8 mouse cellular contexts compared by ENCODE assay signal in genomic region chr9:122886372-122887179, GRCm38 (mm10). TPM values are rescaled to one million over a fixed set of nuclear protein-coding genes. Genes with fewer than 3 reads are reported as not detected.
DNase-seq lines count a peak whose midpoint lies in the region; ATAC-seq and TF ChIP-seq lines count a peak whose summit lies in the region.

No protein-coding gene starts in this region.

- peaks cover 5 to 32% of the 10 kb centered on the region in 2 experiments for H3K36me3 ChIP-seq in CH12.LX (replicated peaks in 1 of 2; ENCODE audit: control insufficient read depth in 1 of 2, insufficient read depth in 1 of 2, low read length in 1 of 2)
- H3K36me3 ChIP-seq in forebrain, embryonic 12.5 days (replicated peaks): no peaks in the 10 kb centered on the region; the same call in 1 of the 2 replicates
- no peaks in the 10 kb centered on the region; the same call in 1 of the 2 replicates for H3K36me3 ChIP-seq in heart, embryonic 15.5 days
- no peaks in the 10 kb centered on the region for H3K36me3 ChIP-seq in liver, embryonic 13.5 days
- H3K36me3 ChIP-seq in stomach, embryonic 14.5 days (ENCODE audit: control insufficient read depth, insufficient read depth, low read length): no peaks in the 10 kb centered on the region

- H3K79me2 ChIP-seq in CH12.LX (replicated peaks; ENCODE audit: control insufficient read depth, extremely low read depth, insufficient read depth, poor library complexity, severe bottlenecking): no peaks in the 10 kb centered on the region

- peak overlapping the region; percentile 78 for H3K9ac ChIP-seq in CH12.LX (ENCODE audit: insufficient read depth, low read depth)
- H3K9ac ChIP-seq in forebrain, embryonic 12.5 days: peak overlapping the region; percentile 63
- peak overlapping the region; percentile 73 for H3K9ac ChIP-seq in heart, embryonic 15.5 days
- peak overlapping the region; percentile 78 for H3K9ac ChIP-seq in liver, embryonic 13.5 days
- H3K9ac ChIP-seq in stomach, embryonic 14.5 days (replicated peaks; ENCODE audit: low read depth, low read length): peak overlapping the region; percentile 69

- in situ Hi-C loops in CH12.LX (cut with MboI; ENCODE audit: low pct_ligation_motif_present, low pct_unique_long_range_greater_than_20kb, low sequenced_read_pairs): no loop called here

- dilution Hi-C loops in CH12.LX (cut with MboI; ENCODE audit: extremely low pct_ligation_motif_present, extremely low pct_unique_long_range_greater_than_20kb, low sequenced_read_pairs): no loop called here

- DNase-seq in CH12.LX (ENCODE audit: extremely low read depth): peak; percentile 88
- peak; percentile 37 for DNase-seq in c-Kit-positive CD71-positive TER-119-positive erythroid progenitor cells, embryonic 14.5 days (ENCODE audit: low spot score)
- DNase-seq in kidney, postnatal 14 days: peak; percentile 81
- no peak for DNase-seq in liver, embryonic 13.5 days
- DNase-seq in natural killer cell, adult 2 months (ENCODE audit: low spot score in 2 of 2): peak; percentile 57 to 64

- no peak for TF ChIP-seq CTCF in CH12.LX (conservative IDR thresholded peaks at IDR 0.05 in 1 of 2, IDR thresholded peaks at IDR 0.05 in 1 of 2; ENCODE audit: low read depth in 2 of 2, low read length in 2 of 2)

- 7% methylated on average over 54 of the region's 54 CpGs for WGBS in forebrain, embryonic 12.5 days
- 6% methylated on average over 54 of the region's 54 CpGs for WGBS in heart, embryonic 15.5 days
- 8% methylated on average over 54 of the region's 54 CpGs for WGBS in liver, embryonic 13.5 days (ENCODE audit: insufficient replicate concordance)
- 7% methylated on average over 54 of the region's 54 CpGs for WGBS in stomach, embryonic 14.5 days

- no peak for TF ChIP-seq RAD21 in CH12.LX (IDR thresholded peaks at IDR 0.05; ENCODE audit: low read depth, low read length)

- TF ChIP-seq EP300 in CH12.LX (IDR thresholded peaks at IDR 0.05; ENCODE audit: low read length): no peak

- H3K27me3 ChIP-seq in CH12.LX (replicated peaks): peaks cover 6% of the 10 kb centered on the region
- 0 out of 2 replicates have a peak, but pooled peaks cover 4% of the 10 kb centered on the region for H3K27me3 ChIP-seq in forebrain, embryonic 12.5 days
- H3K27me3 ChIP-seq in heart, embryonic 15.5 days: no peaks in the 10 kb centered on the region; the same call in 1 of the 2 replicates
- no peaks in the 10 kb centered on the region for H3K27me3 ChIP-seq in liver, embryonic 13.5 days
- H3K27me3 ChIP-seq in stomach, embryonic 14.5 days (ENCODE audit: control insufficient read depth, insufficient read depth, low read length): no peaks in the 10 kb centered on the region

- no peak overlapping the region for H3K27ac ChIP-seq in CH12.LX (ENCODE audit: insufficient read depth, low read depth)
- H3K27ac ChIP-seq in forebrain, embryonic 12.5 days: no peak overlapping the region
- H3K27ac ChIP-seq in heart, embryonic 15.5 days: no peak overlapping the region
- H3K27ac ChIP-seq in liver, embryonic 13.5 days: no peak overlapping the region
- no peak overlapping the region for H3K27ac ChIP-seq in stomach, embryonic 14.5 days (ENCODE audit: low read length)

- peak; percentile 85 for TF ChIP-seq POLR2A in CH12.LX (IDR thresholded peaks at IDR 0.05; ENCODE audit: low read depth, low read length)

- peaks cover 16% of the 10 kb centered on the region for H3K9me3 ChIP-seq in CH12.LX (replicated peaks; ENCODE audit: low read length)
- no peaks in the 10 kb centered on the region for H3K9me3 ChIP-seq in forebrain, embryonic 12.5 days
- H3K9me3 ChIP-seq in heart, embryonic 15.5 days (replicated peaks): no peaks in the 10 kb centered on the region
- H3K9me3 ChIP-seq in liver, embryonic 13.5 days (replicated peaks): no peaks in the 10 kb centered on the region
- H3K9me3 ChIP-seq in stomach, embryonic 14.5 days (ENCODE audit: control insufficient read depth, low read depth, low read length): no peaks in the 10 kb centered on the region; the same call in 1 of the 2 replicates

- H3K4me3 ChIP-seq in CH12.LX (replicated peaks in 1 of 3; ENCODE audit: low read depth in 2 of 3, low read length in 2 of 3, poor library complexity in 1 of 3): peak overlapping the region; percentile 80 to 92 (median 89)
- H3K4me3 ChIP-seq in forebrain, embryonic 12.5 days (replicated peaks): peak overlapping the region; percentile 75
- H3K4me3 ChIP-seq in heart, embryonic 15.5 days: peak overlapping the region; percentile 73
- peak overlapping the region; percentile 72 for H3K4me3 ChIP-seq in liver, embryonic 13.5 days (replicated peaks)
- peak overlapping the region; percentile 56 for H3K4me3 ChIP-seq in stomach, embryonic 14.5 days (ENCODE audit: low read depth, low read length)

- peaks cover 3 to 15% of the 10 kb centered on the region in 2 experiments; a peak in 3 of 4 replicates for H3K4me1 ChIP-seq in CH12.LX (ENCODE audit: control insufficient read depth in 1 of 2, insufficient read depth in 2 of 2)
- peaks cover 13% of the 10 kb centered on the region for H3K4me1 ChIP-seq in forebrain, embryonic 12.5 days
- H3K4me1 ChIP-seq in heart, embryonic 15.5 days (replicated peaks): no peaks in the 10 kb centered on the region; the same call in 1 of the 2 replicates
- peaks cover 4% of the 10 kb centered on the region; the same call in 1 of the 2 replicates for H3K4me1 ChIP-seq in liver, embryonic 13.5 days (replicated peaks)
- H3K4me1 ChIP-seq in stomach, embryonic 14.5 days (ENCODE audit: control insufficient read depth, insufficient read depth, low read length): peaks cover 2% of the 10 kb centered on the region; the same call in 1 of the 2 replicates

- peak overlapping the region; percentile 90 for H3K4me2 ChIP-seq in CH12.LX (ENCODE audit: insufficient read depth, low read depth, poor library complexity, severe bottlenecking)
- H3K4me2 ChIP-seq in forebrain, embryonic 12.5 days: peak overlapping the region; percentile 86
- H3K4me2 ChIP-seq in heart, embryonic 15.5 days: peak overlapping the region; percentile 84
- H3K4me2 ChIP-seq in liver, embryonic 13.5 days: peak overlapping the region; percentile 86
- peak overlapping the region; percentile 84 for H3K4me2 ChIP-seq in stomach, embryonic 14.5 days (replicated peaks; ENCODE audit: low read depth, low read length)

- ATAC-seq in forebrain, embryonic 12.5 days (ENCODE audit: low FRiP score): peak; percentile 88
- peak; percentile 58; the same call in 1 of the 2 replicates for ATAC-seq in heart, embryonic 15.5 days (replicated peaks; ENCODE audit: insufficient number of reproducible peaks, insufficient read depth, low FRiP score, low read depth)
- ATAC-seq in liver, embryonic 13.5 days (ENCODE audit: low read depth): peak; percentile 70
- peak; percentile 82; the same call in 1 of the 2 replicates for ATAC-seq in stomach, embryonic 14.5 days (ENCODE audit: insufficient number of reproducible peaks, insufficient read depth, low FRiP score, low read depth)

TF ChIP-seq in CH12.LX, 34 proteins besides CTCF, POLR2A, EP300 and RAD21 (continues in another document):
- TF ChIP-seq MAFK (IDR thresholded peaks at IDR 0.05; ENCODE audit: insufficient replicate concordance, low read length) (no peak), ETS1 (conservative IDR thresholded peaks at IDR 0.05; ENCODE audit: low read depth, low read length) (no peak), NRF1 (IDR thresholded peaks at IDR 0.05; ENCODE audit: low read depth, low read length) (0 out of 2 replicates have a peak, but pooled peaks have one; percentile 14), SIN3A (IDR thresholded peaks at IDR 0.05; ENCODE audit: low read length) (peak; percentile 75), POLR2AphosphoS2 (IDR thresholded peaks at IDR 0.05; ENCODE audit: low read depth, low read length) (no peak), SMC3 (IDR thresholded peaks at IDR 0.05; ENCODE audit: low read depth, low read length) (no peak), CHD2 (IDR thresholded peaks at IDR 0.05; ENCODE audit: low read length) (no peak)

RNA-seq across cellular contexts. Expression of gene Zkscan7, which starts 1.1 kb away (rescaled TPM):
- 4.2 and 6.4 TPM in 2 replicates for total RNA-seq in CH12.LX (2012; rRNA removed)
- total RNA-seq in CH12.LX (2014; rRNA removed): 6.6 and 7.5 TPM in 2 replicates
- 2.1 and 3.5 TPM in 2 replicates for polyA plus RNA-seq in CH12.LX (2012; ENCODE audit: insufficient read length, low read depth)
- 5.4 and 5.5 TPM in 2 replicates for polyA plus RNA-seq in forebrain, embryonic 12.5 days (2016; fragmentation: Nextera tagmentation; extraction: Ambion mirVana)
- 1.9 and 2.6 TPM in 2 replicates for polyA plus RNA-seq in heart, embryonic 15.5 days (2015; fragmentation: Nextera tagmentation; extraction: Ambion mirVana)
- polyA plus RNA-seq in liver, embryonic 13.5 days (2015; fragmentation: Nextera tagmentation; extraction: Ambion mirVana): 0.46 and 0.70 TPM in 2 replicates
- 2.7 and 3.7 TPM in 2 replicates for polyA plus RNA-seq in stomach, embryonic 14.5 days (2014; fragmentation: Nextera tagmentation; extraction: Ambion mirVana)

RNA-seq across cellular contexts. Expression of gene Zfp445, which starts 20.8 kb away (rescaled TPM):
- total RNA-seq in CH12.LX (2012; rRNA removed): 53.8 and 56.3 TPM in 2 replicates
- total RNA-seq in CH12.LX (2014; rRNA removed): 43.7 and 49.6 TPM in 2 replicates
- polyA plus RNA-seq in CH12.LX (2012; ENCODE audit: insufficient read length, low read depth): 46.0 and 55.5 TPM in 2 replicates
- polyA plus RNA-seq in forebrain, embryonic 12.5 days (2016; fragmentation: Nextera tagmentation; extraction: Ambion mirVana): 121 and 122 TPM in 2 replicates
- polyA plus RNA-seq in heart, embryonic 15.5 days (2015; fragmentation: Nextera tagmentation; extraction: Ambion mirVana): 33.1 and 41.2 TPM in 2 replicates
- polyA plus RNA-seq in liver, embryonic 13.5 days (2015; fragmentation: Nextera tagmentation; extraction: Ambion mirVana): 17.1 and 21.5 TPM in 2 replicates
- polyA plus RNA-seq in stomach, embryonic 14.5 days (2014; fragmentation: Nextera tagmentation; extraction: Ambion mirVana): 68.3 and 69.6 TPM in 2 replicates

RNA-seq across cellular contexts. Expression of gene Zfp105, which starts 36.3 kb away (rescaled TPM):
- not detected in 2 replicates for total RNA-seq in CH12.LX (2012; rRNA removed)
- not detected in 2 replicates for total RNA-seq in CH12.LX (2014; rRNA removed)
- polyA plus RNA-seq in CH12.LX (2012; ENCODE audit: insufficient read length, low read depth): not detected in 2 replicates
- polyA plus RNA-seq in forebrain, embryonic 12.5 days (2016; fragmentation: Nextera tagmentation; extraction: Ambion mirVana): 33.2 and 33.3 TPM in 2 replicates
- 9.4 and 9.6 TPM in 2 replicates for polyA plus RNA-seq in heart, embryonic 15.5 days (2015; fragmentation: Nextera tagmentation; extraction: Ambion mirVana)
- 2.5 and 3.0 TPM in 2 replicates for polyA plus RNA-seq in liver, embryonic 13.5 days (2015; fragmentation: Nextera tagmentation; extraction: Ambion mirVana)
- 17.8 and 21.1 TPM in 2 replicates for polyA plus RNA-seq in stomach, embryonic 14.5 days (2014; fragmentation: Nextera tagmentation; extraction: Ambion mirVana)

RNA-seq across cellular contexts. Expression of gene Gm35549, which starts 42.7 kb away (rescaled TPM):
- total RNA-seq in CH12.LX (2012; rRNA removed): 0.13 TPM in 1 of 2 replicates, not detected in the other
- not detected in 2 replicates for total RNA-seq in CH12.LX (2014; rRNA removed)
- 0.41 TPM in 1 of 2 replicates, not detected in the other for polyA plus RNA-seq in CH12.LX (2012; ENCODE audit: insufficient read length, low read depth)
- polyA plus RNA-seq in forebrain, embryonic 12.5 days (2016; fragmentation: Nextera tagmentation; extraction: Ambion mirVana): 0.34 TPM in 1 of 2 replicates, not detected in the other
- polyA plus RNA-seq in heart, embryonic 15.5 days (2015; fragmentation: Nextera tagmentation; extraction: Ambion mirVana): 0.29 and 0.42 TPM in 2 replicates
- not detected in 2 replicates for polyA plus RNA-seq in liver, embryonic 13.5 days (2015; fragmentation: Nextera tagmentation; extraction: Ambion mirVana)
- polyA plus RNA-seq in stomach, embryonic 14.5 days (2014; fragmentation: Nextera tagmentation; extraction: Ambion mirVana): 0.72 TPM in 1 of 2 replicates, not detected in the other
